Mouse (Mus musculus) kidney, adult 2 months (tissue): ENCODE data around the gene Cbwd1. TPM values are rescaled to one million over a fixed set of nuclear protein-coding genes. Genes with fewer than 3 reads are reported as not detected.

ENCODE experiments used
- DNase-seq: peaks from one replicate; pipeline ENCODE4 v3.0.0; 2021
- H3K27ac ChIP-seq: fragments of 200-500 bp; 2 replicates; pipeline ENCODE4 v1.5.1; 2012; ENCODE audit warnings: low read depth, low read length, control low read depth, inconsistent platforms; ENCODE audit not compliant: insufficient read depth
- H3K27me3 ChIP-seq: fragments of 200-500 bp; replicated peaks from 2 replicates; pipeline ENCODE4 v1.6.1; 2012; ENCODE audit warnings: mild to moderate bottlenecking, moderate library complexity, low read length, inconsistent platforms; ENCODE audit not compliant: control insufficient read depth, insufficient read depth
- H3K36me3 ChIP-seq: fragments of 200-500 bp; 2 replicates; pipeline ENCODE4 v1.6.1; 2012; ENCODE audit warnings: mild to moderate bottlenecking, moderate library complexity, low read length, inconsistent platforms; ENCODE audit not compliant: control insufficient read depth, insufficient read depth
- H3K4me1 ChIP-seq: fragments of 200-500 bp; 2 replicates; pipeline ENCODE4 v1.6.1; 2011; ENCODE audit warnings: low read length; ENCODE audit not compliant: control insufficient read depth, insufficient read depth
- H3K4me3 ChIP-seq: fragments of 200-500 bp; 2 replicates; pipeline ENCODE4 v1.5.1; 2011; ENCODE audit warnings: mild to moderate bottlenecking, low read depth, low read length, control low read depth; ENCODE audit not compliant: insufficient read depth
- CTCF ChIP-seq: fragments of 200-500 bp; conservative IDR thresholded peaks from 2 replicates; pipeline ENCODE4 v1.5.1; 2011; ENCODE audit warnings: low read depth, mild to moderate bottlenecking, control low read depth, low read length, moderate library complexity, mixed read lengths; ENCODE audit not compliant: insufficient read depth, insufficient read length
- POLR2A ChIP-seq: fragments of 200-500 bp; IDR thresholded peaks from one replicate; pipeline ENCODE4 v1.6.1; 2011; ENCODE audit warnings: low read depth, low read length, control low read depth
- WGBS: fragments of 180-500 bp; shearing (Covaris S2); methylation state at CpG from one replicate; pipeline ENCODE4 v1.1.7; 2018; 5-methylcytosine and 5-hydroxymethylcytosine counted together
- polyA plus RNA-seq: library from polyadenylated mRNA; depleted of rRNA; stranded (reverse); fragments of >200 nt; gene quantifications from 2 replicates; pipeline ENCODE4 v1.2.3, GENCODE M21; 2012

The Cbwd1 gene
- polyA plus RNA-seq, 1 experiment = 3.5 TPM

DNA sequence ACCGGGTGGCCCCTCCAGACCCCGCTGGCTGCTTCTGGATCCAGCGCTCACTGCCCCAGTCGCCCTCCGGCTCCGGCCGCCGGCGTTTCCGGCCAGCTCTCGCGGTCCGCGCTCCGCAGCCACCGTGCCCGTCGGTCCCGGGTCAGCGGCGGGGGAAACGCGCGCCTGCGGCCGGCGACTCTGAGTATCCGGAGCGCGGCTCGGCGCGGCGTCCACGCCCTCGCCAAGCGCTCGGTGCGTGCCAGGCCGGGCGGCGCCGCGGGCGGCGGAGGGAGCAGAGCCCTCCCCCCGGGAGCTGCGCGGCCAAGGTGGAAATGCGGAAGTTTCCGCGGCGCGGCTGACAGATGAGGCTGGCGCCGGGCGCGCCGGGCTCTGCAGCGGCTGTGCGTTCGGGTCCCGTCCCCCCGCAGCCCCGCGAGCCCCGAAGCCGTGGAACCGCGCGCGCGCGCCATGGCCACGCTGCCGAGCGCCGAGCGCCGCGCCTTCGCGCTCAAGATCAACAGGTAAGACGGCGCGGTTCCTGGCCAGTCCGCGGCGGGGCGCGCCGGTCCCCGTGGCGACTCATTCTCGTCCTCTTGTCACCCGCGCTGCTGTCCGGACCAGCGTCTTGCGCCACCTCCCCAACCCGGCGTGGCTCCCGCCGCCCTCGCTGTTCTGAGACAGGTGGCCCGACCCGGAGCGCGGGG, 37.9 kb upstream of the Cbwd1 start, which contains the start of gene Dock8:
TSS of gene Dock8 (plus strand) at position 334 of the 686 bp plus-strand sequence.
- Histone ChIP-seq H3K36me3 (no peaks in the 10 kb centered on the region), H3K27me3 (no peaks in the 10 kb centered on the region)
- DNase-seq = peak; percentile 93

DNA sequence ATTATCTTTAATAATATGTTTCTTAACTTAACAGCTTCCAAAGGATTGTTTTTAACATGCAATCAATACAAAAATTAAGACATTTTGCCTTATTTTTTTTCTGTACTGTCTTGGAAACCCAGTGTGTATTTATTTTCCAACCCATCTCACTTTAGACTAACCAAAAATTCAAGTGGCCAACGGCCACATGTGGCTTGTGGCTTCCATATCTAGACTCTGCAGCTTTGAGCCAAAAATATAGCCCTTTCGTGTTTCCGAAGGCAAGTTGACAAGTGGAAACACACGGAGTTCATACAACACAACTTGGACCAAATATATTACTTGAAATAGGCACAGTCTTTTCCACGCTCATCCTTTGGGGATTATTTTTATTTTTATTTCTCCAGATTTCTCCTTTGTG, 37.2 kb upstream of the Cbwd1 start:
- 66% methylated on average over 5 of the region's 5 CpGs for WGBS
- TF ChIP-seq POLR2A (no peak), CTCF (no peak)
- no peak overlapping the region for H3K4me3 ChIP-seq

More for the DNA sequence above, 37.9 kb upstream of the Cbwd1 start, which contains the start of gene Dock8:
- TF ChIP-seq POLR2A = no peak
- TF ChIP-seq CTCF = peak; percentile 36
- WGBS = under 1% methylated on average over 107 of the region's 109 CpGs
- Histone ChIP-seq H3K4me3 (peak within 1 kb of the TSS; percentile 75), H3K4me1 (peaks cover 16% of the 10 kb centered on the region; the same call in 1 of the 2 replicates), H3K27ac (peak within 1 kb of the TSS; percentile 77)

GRCm38 (mm10) chr19:24996815-24997704, 35.6 kb upstream of the Cbwd1 start:
- no peaks in the 10 kb centered on the region for H3K27me3 ChIP-seq
- no peak overlapping the region; the same call in 1 of the 2 replicates for H3K27ac ChIP-seq
- H3K4me3 ChIP-seq = no peak overlapping the region
- no peak for TF ChIP-seq POLR2A
- TF ChIP-seq CTCF = no peak
- peaks cover 10% of the 10 kb centered on the region; the same call in 1 of the 2 replicates for H3K4me1 ChIP-seq
- peak; percentile 53 for DNase-seq
- H3K36me3 ChIP-seq = no peaks in the 10 kb centered on the region
- 72% methylated on average over 12 of the region's 12 CpGs for WGBS

More for the DNA sequence above, 37.2 kb upstream of the Cbwd1 start:
- DNase-seq = no peak
- Histone ChIP-seq H3K36me3 (no peaks in the 10 kb centered on the region), H3K27ac (peak overlapping the region; percentile 77), H3K4me1 (peaks cover 13% of the 10 kb centered on the region; the same call in 1 of the 2 replicates), H3K27me3 (no peaks in the 10 kb centered on the region)

DNA sequence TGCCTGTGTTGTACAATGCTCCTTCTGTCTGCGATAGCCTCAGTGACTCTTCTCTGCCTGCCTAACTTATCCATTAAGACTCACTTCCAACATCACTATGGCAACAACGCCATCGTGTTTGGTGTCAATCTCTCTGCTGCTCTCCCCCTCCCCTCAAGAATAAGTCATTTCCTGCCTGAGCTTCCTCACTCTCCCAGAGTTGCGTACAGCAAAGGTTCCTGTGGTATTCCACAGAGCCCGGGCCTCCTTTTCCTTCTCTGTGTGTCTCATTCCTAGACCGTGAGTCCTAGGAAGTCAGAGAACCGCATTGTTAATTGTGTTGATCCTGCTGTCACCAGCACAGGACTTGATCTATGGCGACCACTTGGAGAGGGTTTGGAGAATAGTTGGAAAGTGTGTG, 33.5 kb upstream of the Cbwd1 start:
- H3K4me1 ChIP-seq = peaks cover 7% of the 10 kb centered on the region; the same call in 1 of the 2 replicates
- H3K4me3 ChIP-seq = no peak overlapping the region
- DNase-seq = no peak
- no peak overlapping the region for H3K27ac ChIP-seq
- 54% methylated on average over 8 of the region's 8 CpGs for whole genome bisulfite sequencing
- H3K36me3 ChIP-seq = no peaks in the 10 kb centered on the region
- TF ChIP-seq POLR2A (no peak), CTCF (no peak)
- H3K27me3 ChIP-seq = no peaks in the 10 kb centered on the region; the same call in 1 of the 2 replicates

GRCm38 (mm10) chr19:24993526-24993925, 32.1 kb upstream of the Cbwd1 start:
- DNase-seq = peak; percentile 66
- H3K27me3 ChIP-seq = no peaks in the 10 kb centered on the region; the same call in 1 of the 2 replicates
- no peak overlapping the region for H3K4me3 ChIP-seq
- H3K4me1 ChIP-seq = peaks cover 7% of the 10 kb centered on the region; the same call in 1 of the 2 replicates
- no peak for TF ChIP-seq POLR2A
- TF ChIP-seq CTCF = no peak
- 50% methylated on average over 6 of the region's 6 CpGs for WGBS
- H3K27ac ChIP-seq = no peak overlapping the region
- H3K36me3 ChIP-seq = no peaks in the 10 kb centered on the region

DNA sequence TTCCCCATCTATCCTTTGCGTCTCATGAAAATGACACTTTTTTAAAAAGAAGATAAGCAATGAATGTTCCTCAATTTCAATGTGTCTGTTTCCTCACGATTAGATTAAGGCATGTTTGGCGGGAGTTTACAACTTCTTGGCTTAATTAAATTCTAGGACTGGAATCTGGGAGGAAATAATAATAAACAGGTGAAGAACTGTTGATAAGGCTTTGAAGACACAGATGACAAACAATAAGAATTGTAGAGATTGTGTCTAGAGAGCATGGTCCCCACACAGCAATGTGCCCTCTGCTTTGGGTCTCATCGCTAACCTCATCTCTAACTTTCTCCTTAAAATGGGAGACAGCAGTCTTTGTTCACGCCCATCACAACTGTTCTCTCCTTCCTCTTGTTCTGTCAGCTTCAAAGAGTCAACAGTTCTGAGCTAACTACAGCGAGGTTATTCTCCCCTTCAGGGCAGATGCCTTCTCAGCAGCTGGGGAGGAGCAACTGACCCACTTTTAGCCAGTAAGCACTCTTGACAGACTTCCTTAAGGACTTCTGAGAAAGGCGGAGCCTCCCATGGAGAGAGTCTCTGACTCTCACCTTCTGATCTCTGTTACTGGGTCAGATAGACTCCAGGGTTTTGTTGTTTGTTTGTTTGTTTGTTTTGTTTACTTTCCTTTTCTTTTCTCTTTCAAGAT, 28.9 kb upstream of the Cbwd1 start:
- H3K36me3 ChIP-seq = no peaks in the 10 kb centered on the region
- H3K27ac ChIP-seq = no peak overlapping the region
- no peak for TF ChIP-seq POLR2A
- TF ChIP-seq CTCF = no peak
- H3K27me3 ChIP-seq = no peaks in the 10 kb centered on the region; the same call in 1 of the 2 replicates
- no peak for DNase-seq
- H3K4me1 ChIP-seq = peaks cover 3% of the 10 kb centered on the region; the same call in 1 of the 2 replicates
- 72% methylated on average over 7 of the region's 7 CpGs for whole genome bisulfite sequencing
- no peak overlapping the region for H3K4me3 ChIP-seq
